Mouse (Mus musculus) myocyte (in vitro differentiated cells): ENCODE measurements around the gene Gimap3.

Source experiments
- E2F4 ChIP-seq: IDR thresholded peaks from one replicate; pipeline ENCODE4 v1.6.1; 2011; ENCODE audit warnings: mild to moderate bottlenecking, control low read depth, moderate library complexity; ENCODE audit not compliant: insufficient read depth
- MYOG ChIP-seq, 3 experiments: IDR thresholded peaks; one replicate each; pipeline ENCODE4 v1.6.1; 2011; ENCODE audit warnings: control low read depth in 2 of 3, low read depth in 2 of 3, mild to moderate bottlenecking in 2 of 3; ENCODE audit not compliant: insufficient read length in 2 of 3, control insufficient read depth in 1 of 3, insufficient read depth in 1 of 3
- POLR2A ChIP-seq: IDR thresholded peaks from one replicate; pipeline ENCODE4 v1.6.1; 2011; ENCODE audit warnings: low read depth, mild to moderate bottlenecking, control low read depth, moderate library complexity; ENCODE audit not compliant: insufficient read length
- TCF12 ChIP-seq: IDR thresholded peaks from one replicate; pipeline ENCODE4 v1.6.1; 2011; ENCODE audit warnings: mild to moderate bottlenecking, control low read depth; ENCODE audit not compliant: poor library complexity, insufficient read depth, severe bottlenecking

- TF ChIP-seq POLR2A (no peak), MYOG (IDR thresholded peaks at IDR 0.05; ENCODE audit: control insufficient read depth in 1 of 3, insufficient read depth in 1 of 3, insufficient read length in 2 of 3, low read depth in 2 of 3) (no peak), TCF12 (no peak), E2F4 (no peak)
Measured at GRCm38 (mm10) chr6:48737688-48738087, 33.0 kb downstream of the Gimap3 start.
